Mouse (Mus musculus) v-Abl transformed pro-B cells (cell line): ENCODE data around the gene Letm1.

Experiments
- in situ Hi-C, 2 experiments: fragments of 400-800 bp; cut with MboI; formaldehyde crosslinking; loops; one replicate each; pipeline ENCODE4 v1.15.1; 2025; ENCODE audit not compliant: unreplicated experiment in 2 of 2

Gene Letm1

DNA sequence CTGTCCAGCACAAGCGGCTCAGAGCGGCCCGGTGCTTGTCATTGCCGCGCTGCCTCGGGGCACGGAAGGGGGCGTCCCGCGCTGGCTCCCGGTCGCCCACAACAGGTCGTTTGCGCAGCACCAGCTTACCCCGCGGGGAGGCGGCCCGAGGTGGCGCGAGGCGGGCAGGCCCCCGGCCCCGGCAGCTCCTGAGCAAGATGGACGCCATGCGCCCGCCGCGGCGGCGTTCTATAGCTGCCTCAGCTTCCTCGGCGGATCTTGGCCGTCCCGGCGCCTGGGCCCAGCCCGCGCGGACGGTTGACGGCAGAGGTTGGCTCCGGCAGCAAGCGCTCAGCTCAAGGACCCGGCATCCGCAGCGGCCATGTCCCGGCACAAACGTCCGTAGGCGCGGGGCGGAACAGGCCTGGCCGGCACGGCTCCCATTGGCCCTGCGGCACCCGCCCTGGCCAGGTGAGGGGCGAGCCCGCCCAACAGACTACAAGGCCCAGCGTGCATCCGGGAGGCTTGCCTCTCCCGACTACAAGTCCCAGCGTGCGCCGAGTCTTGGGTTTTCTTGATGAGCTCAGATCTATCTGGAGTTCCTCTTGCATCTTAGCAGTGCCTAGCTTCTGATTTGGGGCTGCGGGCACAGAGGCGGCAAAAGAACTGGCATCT lies at the start of gene Letm1:
Letm1 (minus strand) TSS at position 473 of the 654 bp plus-strand sequence.
- in situ Hi-C loops = no loop called here

DNA sequence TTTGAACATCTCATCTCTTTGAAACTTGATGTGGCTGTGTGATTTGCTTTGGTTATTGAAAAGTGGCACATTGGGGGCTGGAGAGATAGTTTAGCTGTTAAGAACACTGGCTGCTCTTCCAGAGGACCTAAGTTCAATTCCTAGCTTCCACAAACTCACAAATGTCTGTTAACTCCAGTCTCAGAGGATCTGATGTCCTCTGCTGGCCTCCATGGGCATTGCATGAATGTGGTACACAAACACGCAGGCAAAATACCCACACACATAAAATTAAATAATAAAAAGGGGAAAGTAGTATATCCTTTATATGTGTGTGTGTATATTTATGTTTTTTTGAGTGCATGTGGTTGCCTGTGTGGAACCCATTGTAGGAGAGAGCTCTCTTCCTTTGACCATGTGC lies 48.2 kb upstream of the Letm1 start:
- in situ Hi-C loops = no loop called here

DNA sequence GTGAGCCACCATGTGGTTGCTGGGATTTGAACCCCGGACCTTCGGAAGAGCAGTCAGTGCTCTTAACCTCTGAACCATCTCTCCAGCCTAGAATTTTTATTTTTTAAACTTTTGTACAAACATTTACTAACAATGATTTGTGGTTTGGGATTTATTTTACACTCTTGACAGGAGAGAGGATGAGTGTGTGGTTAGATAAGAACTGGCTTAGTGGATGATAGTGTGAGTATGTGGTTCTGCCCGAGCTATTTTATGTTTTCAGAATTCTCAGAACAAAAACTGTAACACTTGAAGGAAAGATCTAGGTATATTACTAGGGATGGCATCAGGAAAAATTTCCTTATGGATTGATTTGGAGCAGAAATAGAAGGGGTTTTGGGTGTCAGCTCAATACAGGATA lies 47.3 kb upstream of the Letm1 start:
- in situ Hi-C loops = no loop called here

DNA sequence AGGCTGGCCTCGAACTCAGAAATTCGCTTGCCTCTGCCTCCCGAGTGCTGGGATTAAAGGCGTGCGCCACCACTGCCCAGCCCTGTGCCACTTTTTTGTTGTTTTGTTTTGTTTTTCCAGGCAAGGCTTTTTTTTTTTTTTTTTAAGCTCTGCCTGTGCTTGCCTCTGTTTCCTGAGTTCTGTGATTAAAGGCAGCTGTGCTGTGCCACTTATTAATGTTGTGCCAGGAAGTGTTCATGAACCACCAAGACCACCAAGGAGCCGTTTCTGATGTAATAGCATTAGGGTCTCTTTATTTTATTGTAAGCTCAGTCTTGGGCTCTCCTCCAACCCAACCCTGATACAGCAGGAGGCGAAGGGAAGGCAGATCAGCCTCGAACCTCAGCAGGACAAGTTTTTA lies 45.5 kb upstream of the Letm1 start:
- in situ Hi-C loops = no loop called here

DNA sequence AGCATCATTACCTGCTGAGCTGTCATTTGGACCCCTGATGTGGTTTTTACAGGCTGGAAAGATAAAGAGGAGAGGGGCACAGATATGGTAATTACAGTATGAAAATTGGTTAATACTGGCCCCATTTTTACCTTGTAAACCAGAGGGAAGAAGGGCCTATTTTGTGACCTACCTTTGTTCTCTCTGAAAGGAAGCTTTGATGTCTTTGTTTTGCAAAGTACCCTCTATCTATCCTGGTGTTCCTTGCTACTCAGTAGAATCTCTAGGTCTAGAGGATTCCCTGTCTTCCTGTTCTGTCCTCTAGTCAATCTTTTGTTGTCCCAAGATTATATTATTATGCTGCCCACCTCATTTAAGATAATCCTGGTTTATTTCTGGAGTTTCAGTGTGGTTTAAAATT lies 43.4 kb upstream of the Letm1 start:
- in situ Hi-C loops = no loop called here

DNA sequence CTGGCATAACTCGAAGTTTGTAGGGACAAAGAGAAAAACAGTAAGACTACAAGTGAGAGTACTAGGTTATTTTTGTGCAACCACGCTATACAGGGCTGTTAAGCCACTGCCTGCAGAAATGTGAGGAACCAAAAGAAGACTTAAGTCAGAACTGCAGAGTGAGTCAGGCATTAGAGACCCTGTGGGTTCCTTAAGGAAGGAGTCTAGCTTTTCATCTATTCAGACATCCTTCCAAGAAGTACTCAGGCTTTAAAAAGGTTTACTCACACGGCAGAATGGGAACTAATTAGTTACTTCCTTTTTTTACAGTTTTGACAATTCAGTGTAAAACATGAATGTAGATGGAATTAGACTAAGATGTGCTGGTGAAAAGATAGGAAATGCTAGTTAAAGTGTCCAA lies 39.8 kb upstream of the Letm1 start:
- in situ Hi-C loops = no loop called here

DNA sequence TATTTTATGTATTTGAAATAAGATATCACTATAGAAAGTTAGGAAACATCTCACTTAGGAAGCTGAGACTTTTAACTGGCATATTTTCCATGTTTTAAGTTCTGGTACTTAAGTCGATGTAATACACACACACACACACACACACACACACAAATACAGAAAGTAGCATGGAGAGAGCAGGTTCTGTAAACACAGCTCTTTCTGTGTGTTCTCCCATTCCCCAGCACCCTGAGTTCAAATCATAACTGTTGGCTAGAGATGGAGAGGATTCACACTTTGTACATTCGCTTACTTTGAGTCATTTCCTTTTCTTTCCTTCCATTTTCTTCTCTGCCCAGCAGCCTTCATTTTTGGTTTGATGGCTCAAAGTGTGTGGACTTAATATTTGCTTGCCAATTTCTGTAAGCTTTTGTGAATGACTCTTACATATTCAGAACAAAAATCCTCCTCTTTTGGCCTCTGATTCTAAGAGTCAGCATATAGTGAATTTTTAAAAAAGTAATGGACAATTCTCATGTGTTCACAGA lies 39.3 kb upstream of the Letm1 start:
- in situ Hi-C loops = no loop called here

DNA sequence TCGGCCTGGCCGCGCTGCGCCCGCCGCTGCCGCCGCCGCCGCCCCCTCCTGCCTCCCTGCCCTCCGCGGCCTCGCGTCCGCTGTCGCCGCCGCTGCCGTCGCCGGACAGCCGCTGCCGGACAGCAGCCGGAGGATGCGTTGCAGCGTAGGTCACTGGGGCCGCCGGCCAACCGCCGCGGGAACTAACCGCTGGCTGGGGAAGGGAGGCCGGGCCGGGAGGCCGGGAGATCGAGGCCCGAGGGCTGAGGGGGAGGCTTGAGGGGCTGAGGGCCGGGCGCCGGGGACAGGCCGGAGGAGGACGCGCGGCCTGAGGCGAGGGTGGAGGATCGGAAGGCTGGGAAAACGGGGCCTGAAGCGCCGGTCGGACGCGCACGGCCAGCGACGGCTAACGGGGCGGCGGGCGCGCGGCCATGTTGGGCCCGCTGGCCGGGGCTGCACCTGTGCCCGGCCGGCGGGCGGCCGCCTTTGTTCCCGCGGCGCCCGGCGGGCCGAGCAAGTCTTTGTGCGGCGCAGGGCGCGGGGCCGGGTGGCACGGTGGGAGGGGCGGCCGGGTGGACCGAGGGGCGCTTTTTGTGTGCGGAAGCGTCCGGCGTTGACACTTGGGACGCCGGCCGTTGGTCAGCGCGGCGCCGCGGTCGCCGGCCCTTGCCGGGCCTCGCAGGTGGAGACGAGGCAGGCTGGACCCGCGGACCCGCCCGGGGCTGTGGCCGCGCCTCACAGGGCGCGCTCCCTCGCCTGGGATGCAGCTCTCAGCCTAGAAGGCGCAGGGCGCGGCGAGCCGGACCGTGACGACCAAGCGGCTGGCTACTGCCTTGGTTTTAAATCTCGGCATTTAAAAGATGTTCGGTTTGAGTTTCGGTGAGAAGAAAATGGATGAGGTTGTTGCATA lies 38.4 kb upstream of the Letm1 start:
- in situ Hi-C loops = no loop called here

DNA sequence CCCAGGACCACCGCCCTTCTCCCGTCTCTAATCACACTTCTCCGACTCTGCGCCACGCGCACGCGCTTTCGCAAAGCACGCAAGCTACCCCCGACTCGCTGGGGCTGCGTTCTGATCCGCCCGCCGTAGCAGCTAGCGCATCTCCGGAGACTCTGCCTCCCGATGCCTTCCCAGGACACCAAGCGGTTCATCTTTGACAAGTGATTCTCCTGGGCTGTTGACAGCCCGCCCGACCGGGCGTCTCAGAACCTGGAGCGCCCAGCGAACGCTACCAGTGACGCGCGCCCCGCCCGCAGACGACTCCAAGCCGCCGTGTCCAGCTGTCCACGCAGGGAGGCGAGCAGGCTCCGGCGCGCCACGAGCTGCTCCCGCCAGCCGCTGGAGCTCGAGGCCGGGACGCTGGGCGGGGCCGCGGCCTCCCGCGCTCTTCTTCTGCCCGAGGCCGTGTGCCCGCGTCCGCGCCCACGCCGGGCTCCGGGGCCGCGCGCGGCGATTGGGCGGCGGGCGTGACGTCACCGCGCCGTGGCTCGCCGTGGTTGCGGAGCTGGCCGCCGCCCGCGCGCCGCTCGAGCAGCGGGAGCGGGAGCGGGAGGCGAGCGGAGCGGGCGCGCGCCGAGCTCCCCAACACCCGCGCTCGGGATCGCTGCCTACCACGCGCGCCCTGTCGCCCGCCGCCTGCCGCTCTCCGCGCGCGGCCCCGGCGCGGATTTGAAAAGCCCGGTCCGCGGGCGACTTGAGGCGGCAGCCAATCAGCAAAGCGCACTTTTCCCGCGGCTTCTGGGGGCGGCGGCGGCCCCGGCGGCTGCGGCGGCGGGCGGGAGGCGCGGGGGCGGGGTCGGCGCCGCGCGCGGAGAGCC lies 37.5 kb upstream of the Letm1 start, which contains the start of gene Nsd2:
Nsd2 (plus strand) TSS at position 850 of the 857 bp plus-strand sequence.
- in situ Hi-C loops = no loop called here

DNA sequence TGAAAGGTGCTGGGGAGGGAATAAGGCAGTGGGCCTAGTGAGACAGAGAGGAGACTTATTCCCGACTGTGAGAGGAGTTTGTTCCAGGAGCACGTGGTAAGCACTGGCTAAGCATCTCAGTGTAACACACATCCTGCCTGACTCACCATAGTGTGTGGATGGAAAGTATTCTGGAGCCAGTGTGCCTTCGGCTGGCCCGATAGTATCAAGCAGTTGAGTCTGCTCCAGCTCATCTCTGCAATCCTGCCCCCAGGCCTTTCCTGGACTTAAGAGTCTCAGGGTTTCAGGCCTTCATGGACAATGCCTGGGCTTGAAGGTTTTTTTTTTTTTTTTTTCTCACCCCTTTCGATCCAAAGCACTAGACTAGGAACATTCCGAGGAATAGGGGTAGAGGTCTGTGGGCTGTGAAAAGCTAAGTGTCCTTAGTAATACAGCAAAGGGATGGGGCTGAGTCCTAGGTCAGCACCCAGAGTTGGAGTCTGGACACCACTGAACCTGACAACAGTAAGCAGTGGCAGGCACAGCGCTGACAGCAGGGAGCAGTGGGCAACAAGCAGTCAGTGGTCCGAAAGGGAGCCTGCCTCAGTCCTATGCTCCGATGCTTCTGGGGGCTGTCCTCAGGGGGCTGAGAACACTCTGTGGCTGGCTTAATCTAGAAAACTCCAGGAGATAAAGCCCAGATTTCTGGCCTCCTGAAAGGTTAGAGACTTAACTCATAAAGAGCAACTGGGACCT lies 36.7 kb upstream of the Letm1 start:
- in situ Hi-C loops = no loop called here

DNA sequence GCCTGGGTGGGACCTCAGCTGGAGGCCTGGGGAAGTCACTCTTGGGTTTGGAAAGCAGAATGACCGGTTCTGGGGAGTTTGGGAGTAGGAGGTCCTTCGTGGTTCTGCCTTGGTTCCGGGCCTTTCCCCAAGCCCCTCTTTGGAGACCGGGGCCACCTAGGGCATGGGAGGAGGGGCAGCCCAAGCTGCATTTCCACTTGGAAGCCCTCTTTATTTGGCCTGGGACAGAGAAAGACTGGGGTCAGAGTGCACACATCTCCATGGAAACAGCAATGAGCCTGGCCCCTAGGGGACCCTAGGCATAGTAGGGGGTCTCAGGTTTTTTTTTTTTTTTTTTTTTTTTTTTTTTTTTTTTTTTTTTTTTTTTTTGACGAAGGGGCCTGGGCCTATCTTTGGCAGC lies 35.5 kb upstream of the Letm1 start:
- in situ Hi-C loops = no loop called here

DNA sequence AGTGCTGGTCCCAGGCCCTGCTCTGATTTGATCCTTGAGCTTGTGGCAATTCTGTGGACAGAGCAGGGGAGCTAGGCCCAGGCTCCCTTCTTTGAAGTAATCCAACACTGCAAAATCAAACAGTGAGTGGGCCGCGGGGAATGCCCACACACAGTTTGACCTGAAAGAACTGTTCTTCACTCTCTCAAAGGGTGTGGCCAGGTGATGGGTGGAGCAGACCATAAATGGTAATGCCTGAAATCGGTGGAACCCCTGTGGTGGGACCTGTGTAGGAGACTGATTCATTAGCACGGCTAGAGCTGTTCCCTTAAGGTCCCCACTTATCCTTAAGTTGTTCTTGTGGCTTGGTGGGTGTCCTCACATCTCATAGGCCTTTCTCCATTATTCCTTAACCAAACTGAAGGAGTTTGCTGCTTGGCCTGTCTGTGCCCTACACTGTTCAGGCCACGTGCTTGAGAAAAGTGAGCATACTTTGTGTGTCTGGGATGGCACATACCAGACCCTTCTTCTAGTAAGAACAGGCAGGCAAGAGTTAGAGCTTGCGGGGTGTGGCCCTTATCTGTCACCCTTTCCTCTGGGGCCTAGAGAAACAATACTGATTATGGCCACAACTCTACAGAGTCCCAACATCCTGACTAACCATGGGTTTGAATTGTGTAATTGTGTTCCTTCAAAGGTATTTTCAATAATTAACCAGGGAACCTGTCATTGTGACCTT lies 33.5 kb upstream of the Letm1 start:
- in situ Hi-C loops = no loop called here

DNA sequence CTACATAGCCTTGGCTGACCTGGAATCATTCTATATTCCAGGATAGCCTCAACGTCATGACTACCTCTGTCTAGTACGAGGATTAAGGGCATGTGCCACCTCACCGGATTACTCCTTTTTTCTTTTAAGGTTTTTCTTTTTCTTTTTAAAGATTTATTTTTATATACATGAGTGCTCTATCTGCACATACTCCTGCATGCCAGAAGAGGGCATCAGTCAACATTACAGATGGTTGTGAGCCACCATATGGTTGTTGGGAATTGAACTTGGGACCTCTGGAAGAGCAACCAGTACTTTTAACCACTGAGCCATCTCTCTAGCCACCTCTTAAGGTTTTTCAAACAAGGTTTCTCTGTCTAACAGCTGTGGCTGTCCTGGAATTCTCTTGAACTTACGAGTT lies 28.9 kb upstream of the Letm1 start:
- in situ Hi-C loops = no loop called here

DNA sequence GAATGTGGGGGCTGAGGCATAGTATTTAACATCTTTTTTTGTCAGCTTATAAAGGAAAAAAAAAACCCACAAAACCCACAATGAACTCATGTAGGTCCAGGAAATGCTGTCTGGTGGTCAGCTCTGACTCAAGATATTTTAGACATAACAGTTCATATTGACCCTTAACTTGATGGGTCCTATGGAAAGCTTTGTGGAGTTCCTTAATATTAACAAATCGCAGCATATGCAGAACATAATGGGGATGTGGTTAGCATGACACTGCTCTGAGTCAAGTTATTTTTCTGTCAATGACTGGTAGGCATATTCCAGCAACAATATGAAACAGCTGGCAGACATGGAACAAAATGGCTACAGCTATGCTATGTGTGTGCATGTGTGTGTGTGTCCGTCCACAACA lies 20.7 kb upstream of the Letm1 start:
- in situ Hi-C loops = no loop called here

DNA sequence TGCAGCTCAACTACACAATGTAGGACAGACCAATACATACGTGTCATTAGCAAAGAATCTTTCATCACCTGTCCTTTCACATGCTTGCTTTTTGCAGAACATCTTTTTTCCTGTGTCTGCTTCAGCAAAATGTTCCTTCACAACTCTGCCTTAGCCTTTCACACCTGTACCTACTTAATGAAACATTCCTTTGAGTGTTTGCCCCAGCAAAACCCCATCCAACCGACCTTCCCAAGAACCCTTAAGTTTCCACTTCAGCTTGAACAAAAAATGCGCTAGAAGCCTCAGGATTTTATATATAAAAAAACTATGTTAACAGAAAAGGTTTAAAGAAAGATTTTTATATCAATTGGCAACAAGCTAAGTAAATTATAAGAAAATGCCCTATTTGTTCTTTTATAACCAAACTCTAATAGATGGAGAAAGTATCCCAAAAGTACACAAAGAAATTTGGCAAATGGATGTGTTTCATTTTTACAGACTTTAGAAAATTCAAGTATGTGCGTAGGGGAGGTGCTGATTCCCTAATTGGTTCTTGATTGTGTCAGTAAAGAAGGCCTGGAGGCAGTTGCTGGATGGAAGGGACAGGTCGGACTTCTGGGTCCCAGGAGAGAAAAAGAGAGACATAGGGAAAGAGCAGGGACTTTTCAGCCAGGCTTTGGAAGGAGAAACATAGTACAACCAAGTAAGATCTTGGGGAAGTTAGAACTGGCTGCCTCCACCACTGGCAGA lies 9.5 kb upstream of the Letm1 start:
- in situ Hi-C loops = no loop called here

DNA sequence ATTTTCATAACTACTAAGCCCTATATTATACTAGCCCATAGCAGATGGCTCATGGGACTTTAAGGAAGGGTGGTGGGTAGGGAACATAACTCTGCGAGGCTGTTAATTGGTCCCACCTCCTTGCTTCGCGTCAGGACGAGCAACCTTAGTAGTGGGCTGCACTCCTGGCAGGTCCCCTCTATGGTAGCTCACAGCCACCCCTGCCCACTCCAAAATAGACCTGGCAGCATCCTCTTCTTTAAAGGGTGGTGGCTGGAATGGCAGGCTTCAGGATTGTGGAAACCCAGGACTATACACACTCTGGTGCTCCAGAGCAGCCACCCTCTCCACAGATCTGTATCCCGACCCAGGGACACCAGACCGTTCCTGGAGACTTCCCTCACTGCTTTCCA lies 378 bp upstream of the Letm1 start:
- in situ Hi-C loops = no loop called here

DNA sequence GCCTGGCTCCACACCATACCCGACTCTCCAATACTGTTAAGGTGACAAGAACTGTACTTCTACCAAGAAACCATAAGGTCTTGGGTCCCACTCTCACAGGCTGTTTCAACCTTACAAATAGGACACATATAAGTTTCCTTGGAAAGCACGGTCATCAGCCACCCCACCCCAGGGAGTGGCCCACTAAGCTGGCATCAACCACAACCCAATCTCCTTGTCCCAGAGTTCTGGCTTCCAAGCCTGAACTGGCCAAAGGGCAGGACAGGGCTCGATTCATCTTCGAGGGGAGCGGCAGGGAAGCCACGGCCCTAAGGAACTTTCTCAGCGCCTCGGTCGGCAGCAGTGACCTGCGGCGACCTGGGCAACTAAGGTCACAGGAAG lies 663 bp downstream of the Letm1 start:
- in situ Hi-C loops = no loop called here

DNA sequence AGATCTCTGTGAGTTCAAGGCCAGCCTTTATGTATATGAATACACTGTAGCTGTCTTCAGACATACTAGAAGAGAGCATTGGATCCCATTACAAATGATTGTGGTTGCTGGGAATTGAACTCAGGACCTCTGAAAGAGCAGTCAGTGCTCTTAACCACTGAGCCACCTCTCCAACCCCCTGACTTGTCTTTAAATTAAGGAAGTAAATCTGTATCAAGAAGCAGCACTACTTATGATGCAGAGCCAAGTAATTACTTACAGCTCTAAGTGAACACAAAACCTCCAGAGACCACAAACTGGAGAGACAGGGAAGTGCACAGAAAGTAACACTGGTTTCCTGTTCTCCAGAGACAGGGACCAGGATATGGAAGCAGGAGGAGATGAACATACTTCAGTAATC lies 5.4 kb downstream of the Letm1 start:
- in situ Hi-C loops = no loop called here

DNA sequence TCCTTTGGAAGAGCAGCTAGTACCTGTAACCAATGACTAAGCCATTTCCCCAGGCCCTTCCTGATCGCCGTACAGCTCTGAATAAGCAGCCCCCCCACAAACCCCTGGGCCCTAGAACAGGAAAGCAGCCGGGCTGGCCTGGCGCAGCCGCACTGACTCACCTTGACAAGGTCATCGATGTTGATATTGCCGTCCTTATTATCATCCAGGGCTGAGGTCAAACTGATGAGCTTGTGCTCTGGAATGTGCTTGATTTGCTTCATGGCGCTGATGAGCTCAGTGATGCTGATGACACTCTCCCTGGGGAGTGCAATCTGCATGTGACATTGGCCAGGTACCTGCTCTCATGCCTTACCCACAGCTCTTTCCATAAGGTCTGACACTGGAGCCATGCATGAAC lies 39.1 kb downstream of the Letm1 start:
- in situ Hi-C loops = loop anchor here in 1 of 2 experiments (5.0 kb wide), 1 partner anchor 66 kb away; no protein-coding TSS in a partner anchor
